Mouse (Mus musculus): Measurements from ENCODE around the gene Ccl3. TPM values are rescaled to one million over a fixed set of nuclear protein-coding genes. Genes with fewer than 3 reads are reported as not detected.
A peak's percentile ranks its signal among the peaks of the same experiment; 100 is the strongest.

Gene Ccl3
- polyA plus RNA-seq, 1 experiment from 2014 or later = 1.9 TPM

- no peaks in the 10 kb centered on the region for H3K27me3 ChIP-seq (ENCODE audit: control insufficient read depth, insufficient read depth, low read length)
- ATAC-seq (ENCODE audit: low FRiP score) = no peak
- no peak overlapping the region for H3K4me2 ChIP-seq (replicated peaks; ENCODE audit: low read depth, low read length)
Measured at GRCm38 (mm10) chr11:83634425-83634824, 14.7 kb downstream of the Ccl3 start.

GRCm38 (mm10) chr11:83632744-83633143 lies 16.4 kb downstream of the Ccl3 start:
- Histone ChIP-seq H3K9ac (ENCODE audit: low read depth, low read length) (no peak overlapping the region), H3K36me3 (ENCODE audit: control insufficient read depth, insufficient read depth, low read length) (no peaks in the 10 kb centered on the region), H3K27me3 (ENCODE audit: control insufficient read depth, insufficient read depth, low read length) (no peaks in the 10 kb centered on the region), H3K9me3 (ENCODE audit: control insufficient read depth, low read length) (no peaks in the 10 kb centered on the region), H3K27ac (ENCODE audit: low read depth, low read length) (no peak overlapping the region), H3K4me2 (replicated peaks; ENCODE audit: low read depth, low read length) (no peak overlapping the region), H3K4me1 (replicated peaks; ENCODE audit: control insufficient read depth, insufficient read depth, low read length) (no peaks in the 10 kb centered on the region), H3K4me3 (ENCODE audit: low read depth, low read length) (no peak overlapping the region)
- no peak for DNase-seq (ENCODE audit: low spot score)
- WGBS = 69% methylated on average over 4 of the region's 4 CpGs
- no peak for ATAC-seq (ENCODE audit: low FRiP score)

More at GRCm38 (mm10) chr11:83634425-83634824, 14.7 kb downstream of the Ccl3 start:
- no peaks in the 10 kb centered on the region for H3K4me1 ChIP-seq (replicated peaks; ENCODE audit: control insufficient read depth, insufficient read depth, low read length)
- WGBS = 40% methylated on average over 4 of the region's 4 CpGs
- no peaks in the 10 kb centered on the region for H3K36me3 ChIP-seq (ENCODE audit: control insufficient read depth, insufficient read depth, low read length)
- DNase-seq (ENCODE audit: low spot score) = peak; percentile 27
- no peak overlapping the region for H3K27ac ChIP-seq (ENCODE audit: low read depth, low read length)
- no peak overlapping the region for H3K9ac ChIP-seq (ENCODE audit: low read depth, low read length)
- no peaks in the 10 kb centered on the region for H3K9me3 ChIP-seq (ENCODE audit: control insufficient read depth, low read length)
- no peak overlapping the region for H3K4me3 ChIP-seq (ENCODE audit: low read depth, low read length)

- Histone ChIP-seq H3K9me3 (ENCODE audit: control insufficient read depth, low read length) (no peaks in the 10 kb centered on the region), H3K36me3 (ENCODE audit: control insufficient read depth, insufficient read depth, low read length) (no peaks in the 10 kb centered on the region), H3K27ac (ENCODE audit: low read depth, low read length) (no peak overlapping the region), H3K27me3 (ENCODE audit: control insufficient read depth, insufficient read depth, low read length) (no peaks in the 10 kb centered on the region), H3K4me3 (ENCODE audit: low read depth, low read length) (no peak overlapping the region), H3K4me1 (replicated peaks; ENCODE audit: control insufficient read depth, insufficient read depth, low read length) (no peaks in the 10 kb centered on the region), H3K9ac (ENCODE audit: low read depth, low read length) (no peak overlapping the region), H3K4me2 (replicated peaks; ENCODE audit: low read depth, low read length) (no peak overlapping the region)
- WGBS = 85% methylated on average over 2 of the region's 2 CpGs
- DNase-seq (ENCODE audit: low spot score) (no peak), ATAC-seq (ENCODE audit: low FRiP score) (no peak)
Measured at GRCm38 (mm10) chr11:83631065-83631464, 18.1 kb downstream of the Ccl3 start.

- Histone ChIP-seq H3K27ac (ENCODE audit: low read depth, low read length) (no peak overlapping the region), H3K9ac (ENCODE audit: low read depth, low read length) (no peak overlapping the region), H3K36me3 (ENCODE audit: control insufficient read depth, insufficient read depth, low read length) (no peaks in the 10 kb centered on the region), H3K4me2 (replicated peaks; ENCODE audit: low read depth, low read length) (no peak overlapping the region), H3K9me3 (ENCODE audit: control insufficient read depth, low read length) (no peaks in the 10 kb centered on the region), H3K4me3 (ENCODE audit: low read depth, low read length) (no peak overlapping the region), H3K27me3 (ENCODE audit: control insufficient read depth, insufficient read depth, low read length) (no peaks in the 10 kb centered on the region), H3K4me1 (replicated peaks; ENCODE audit: control insufficient read depth, insufficient read depth, low read length) (no peaks in the 10 kb centered on the region)
- DNase-seq (ENCODE audit: low spot score) (no peak), ATAC-seq (ENCODE audit: low FRiP score) (no peak)
- 85% methylated on average over 1 of the region's 1 CpGs for WGBS
Measured at GRCm38 (mm10) chr11:83630630-83631029, 18.5 kb downstream of the Ccl3 start.

GRCm38 (mm10) chr11:83628808-83629207 lies 20.3 kb downstream of the Ccl3 start:
- Histone ChIP-seq H3K36me3 (ENCODE audit: control insufficient read depth, insufficient read depth, low read length) (no peaks in the 10 kb centered on the region), H3K27ac (ENCODE audit: low read depth, low read length) (no peak overlapping the region), H3K9me3 (ENCODE audit: control insufficient read depth, low read length) (no peaks in the 10 kb centered on the region), H3K27me3 (ENCODE audit: control insufficient read depth, insufficient read depth, low read length) (no peaks in the 10 kb centered on the region), H3K4me2 (replicated peaks; ENCODE audit: low read depth, low read length) (no peak overlapping the region), H3K4me3 (ENCODE audit: low read depth, low read length) (no peak overlapping the region), H3K9ac (ENCODE audit: low read depth, low read length) (no peak overlapping the region), H3K4me1 (replicated peaks; ENCODE audit: control insufficient read depth, insufficient read depth, low read length) (no peaks in the 10 kb centered on the region)
- WGBS = 89% methylated on average over 9 of the region's 9 CpGs
- ATAC-seq (ENCODE audit: low FRiP score) (no peak), DNase-seq (ENCODE audit: low spot score) (no peak)

GRCm38 (mm10) chr11:83623586-83623985 lies 25.6 kb downstream of the Ccl3 start:
- H3K36me3 ChIP-seq (ENCODE audit: control insufficient read depth, insufficient read depth, low read length) = no peaks in the 10 kb centered on the region
- H3K4me2 ChIP-seq (replicated peaks; ENCODE audit: low read depth, low read length) = no peak overlapping the region
- no peak overlapping the region for H3K9ac ChIP-seq (ENCODE audit: low read depth, low read length)
- 88% methylated on average over 3 of the region's 3 CpGs for WGBS
- H3K4me3 ChIP-seq (ENCODE audit: low read depth, low read length) = no peak overlapping the region
- DNase-seq (ENCODE audit: low spot score) (no peak), ATAC-seq (ENCODE audit: low FRiP score) (no peak)
- no peaks in the 10 kb centered on the region for H3K4me1 ChIP-seq (replicated peaks; ENCODE audit: control insufficient read depth, insufficient read depth, low read length)
- H3K9me3 ChIP-seq (ENCODE audit: control insufficient read depth, low read length) = no peaks in the 10 kb centered on the region
- no peak overlapping the region for H3K27ac ChIP-seq (ENCODE audit: low read depth, low read length)
- no peaks in the 10 kb centered on the region for H3K27me3 ChIP-seq (ENCODE audit: control insufficient read depth, insufficient read depth, low read length)

GRCm38 (mm10) chr11:83619037-83619436 lies 30.1 kb downstream of the Ccl3 start:
- ATAC-seq (ENCODE audit: low FRiP score) = no peak

GRCm38 (mm10) chr11:83618238-83618637 lies 30.9 kb downstream of the Ccl3 start:
- 64% methylated on average over 5 of the region's 5 CpGs for whole genome bisulfite sequencing
- no peak overlapping the region for H3K27ac ChIP-seq (ENCODE audit: low read depth, low read length)
- ATAC-seq (ENCODE audit: low FRiP score) (no peak), DNase-seq (ENCODE audit: low spot score) (no peak)
- no peaks in the 10 kb centered on the region for H3K27me3 ChIP-seq (ENCODE audit: control insufficient read depth, insufficient read depth, low read length)
- no peak overlapping the region for H3K4me2 ChIP-seq (replicated peaks; ENCODE audit: low read depth, low read length)
- H3K9ac ChIP-seq (ENCODE audit: low read depth, low read length) = no peak overlapping the region
- no peaks in the 10 kb centered on the region for H3K36me3 ChIP-seq (ENCODE audit: control insufficient read depth, insufficient read depth, low read length)
- no peaks in the 10 kb centered on the region for H3K9me3 ChIP-seq (ENCODE audit: control insufficient read depth, low read length)
- no peaks in the 10 kb centered on the region for H3K4me1 ChIP-seq (replicated peaks; ENCODE audit: control insufficient read depth, insufficient read depth, low read length)
- no peak overlapping the region for H3K4me3 ChIP-seq (ENCODE audit: low read depth, low read length)

More at GRCm38 (mm10) chr11:83619037-83619436, 30.1 kb downstream of the Ccl3 start:
- H3K36me3 ChIP-seq (ENCODE audit: control insufficient read depth, insufficient read depth, low read length) = no peaks in the 10 kb centered on the region
- no peaks in the 10 kb centered on the region for H3K27me3 ChIP-seq (ENCODE audit: control insufficient read depth, insufficient read depth, low read length)
- no peak for DNase-seq (ENCODE audit: low spot score)
- H3K4me2 ChIP-seq (replicated peaks; ENCODE audit: low read depth, low read length) = no peak overlapping the region
- H3K27ac ChIP-seq (ENCODE audit: low read depth, low read length) = no peak overlapping the region
- H3K4me1 ChIP-seq (replicated peaks; ENCODE audit: control insufficient read depth, insufficient read depth, low read length) = no peaks in the 10 kb centered on the region
- no peak overlapping the region for H3K9ac ChIP-seq (ENCODE audit: low read depth, low read length)
- no peak overlapping the region for H3K4me3 ChIP-seq (ENCODE audit: low read depth, low read length)
- WGBS = 97% methylated on average over 1 of the region's 1 CpGs
- no peaks in the 10 kb centered on the region for H3K9me3 ChIP-seq (ENCODE audit: control insufficient read depth, low read length)

- Histone ChIP-seq H3K4me2 (replicated peaks; ENCODE audit: low read depth, low read length) (no peak overlapping the region), H3K4me1 (replicated peaks; ENCODE audit: control insufficient read depth, insufficient read depth, low read length) (no peaks in the 10 kb centered on the region), H3K9ac (ENCODE audit: low read depth, low read length) (no peak overlapping the region), H3K36me3 (ENCODE audit: control insufficient read depth, insufficient read depth, low read length) (no peaks in the 10 kb centered on the region), H3K27me3 (ENCODE audit: control insufficient read depth, insufficient read depth, low read length) (no peaks in the 10 kb centered on the region), H3K9me3 (ENCODE audit: control insufficient read depth, low read length) (no peaks in the 10 kb centered on the region), H3K27ac (ENCODE audit: low read depth, low read length) (no peak overlapping the region), H3K4me3 (ENCODE audit: low read depth, low read length) (no peak overlapping the region)
- no peak for DNase-seq (ENCODE audit: low spot score)
- WGBS = 89% methylated on average over 1 of the region's 1 CpGs
- no peak for ATAC-seq (ENCODE audit: low FRiP score)
Measured at GRCm38 (mm10) chr11:83616586-83616985, 32.6 kb downstream of the Ccl3 start.

Data from hindbrain, embryonic 11.5 days (tissue).